Comparison of ENCODE assay signal across 16 mouse cellular contexts in genomic region chr3:83991691-83992524, GRCm38 (mm10). TPM values are rescaled to one million over a fixed set of nuclear protein-coding genes. Genes with fewer than 3 reads are reported as not detected.
DNase-seq lines count a peak whose midpoint lies in the region; ATAC-seq and TF ChIP-seq lines count a peak whose summit lies in the region.
"Had no signal": no experiment of that assay in that cellular context is flagged by ENCODE, and none has a peak within 500 bp of the region (broad histone marks: within the 10 kb centered on the region; RNA-seq: fewer than 3 reads in every experiment).

No protein-coding gene starts in this region.

- 92% methylated on average over 8 of the region's 8 CpGs for WGBS in forebrain, embryonic 13.5 days
- WGBS in forebrain, embryonic 16.5 days: 89% methylated on average over 8 of the region's 8 CpGs
- WGBS in kidney, adult 2 months: 75% methylated on average over 8 of the region's 8 CpGs
- 89% methylated on average over 8 of the region's 8 CpGs for WGBS in hindbrain, embryonic 10.5 days

- ATAC-seq in forebrain, embryonic 13.5 days: no peak
- no peak for ATAC-seq in forebrain, embryonic 16.5 days
- peak; percentile 58 for ATAC-seq in megakaryocyte, adult 5-6 weeks (ENCODE audit: poor library complexity, severe bottlenecking)
- ATAC-seq: inflammation-experienced regulatory T-cells, adult 6 months had no signal

- H3K27ac ChIP-seq in forebrain, embryonic 13.5 days: peak overlapping the region; percentile 11; the same call in 1 of the 2 replicates
- no peak overlapping the region for H3K27ac ChIP-seq in forebrain, embryonic 16.5 days (ENCODE audit: low read length)
- no peak overlapping the region for H3K27ac ChIP-seq in kidney, adult 2 months (ENCODE audit: insufficient read depth, low read depth, low read length)
- H3K27ac ChIP-seq in MEL (ENCODE audit: control insufficient read depth, low read depth, low read length): no peak overlapping the region
- H3K27ac ChIP-seq in hindbrain, embryonic 10.5 days: no peak overlapping the region
- H3K27ac ChIP-seq: liver, embryonic 13.5 days had no signal

- TF ChIP-seq POLR2A in kidney, adult 2 months (IDR thresholded peaks at IDR 0.05; ENCODE audit: low read depth, low read length): no peak
- TF ChIP-seq POLR2A in MEL (IDR thresholded peaks at IDR 0.05; ENCODE audit: control insufficient read depth in 1 of 2, insufficient read depth in 1 of 2, low read depth in 1 of 2, low read length in 2 of 2, poor library complexity in 1 of 2): no peak

- no peaks in the 10 kb centered on the region for H3K9me3 ChIP-seq in forebrain, embryonic 13.5 days (replicated peaks)
- no peaks in the 10 kb centered on the region for H3K9me3 ChIP-seq in forebrain, embryonic 16.5 days (ENCODE audit: control insufficient read depth, low read length)
- no peaks in the 10 kb centered on the region for H3K9me3 ChIP-seq in MEL (replicated peaks; ENCODE audit: insufficient read depth, low read length)
- H3K9me3 ChIP-seq in hindbrain, embryonic 10.5 days: no peaks in the 10 kb centered on the region
- H3K9me3 ChIP-seq: liver, embryonic 13.5 days had no signal

- peak; percentile 13 for TF ChIP-seq RAD21 in MEL (IDR thresholded peaks at IDR 0.05; ENCODE audit: low read depth, low read length)

- no peak overlapping the region for H3K4me3 ChIP-seq in forebrain, embryonic 13.5 days
- no peak overlapping the region for H3K4me3 ChIP-seq in forebrain, embryonic 16.5 days (replicated peaks; ENCODE audit: low read length)
- H3K4me3 ChIP-seq in kidney, adult 2 months (ENCODE audit: insufficient read depth, low read depth, low read length): no peak overlapping the region
- H3K4me3 ChIP-seq in MEL (ENCODE audit: control insufficient read depth in 1 of 2, insufficient read depth in 1 of 2, low read depth in 2 of 2, low read length in 2 of 2): no peak overlapping the region
- no peak overlapping the region for H3K4me3 ChIP-seq in hindbrain, embryonic 10.5 days
- H3K4me3 ChIP-seq: erythroblast, embryonic 14.5 days; liver, embryonic 13.5 days had no signal

- no peak for TF ChIP-seq EP300 in MEL (IDR thresholded peaks at IDR 0.05; ENCODE audit: low read depth in 1 of 2, low read length in 2 of 2)

- no peaks in the 10 kb centered on the region for H3K36me3 ChIP-seq in forebrain, embryonic 13.5 days (ENCODE audit: poor library complexity, severe bottlenecking)
- H3K36me3 ChIP-seq in forebrain, embryonic 16.5 days (ENCODE audit: control insufficient read depth, insufficient read depth): no peaks in the 10 kb centered on the region
- no peaks in the 10 kb centered on the region for H3K36me3 ChIP-seq in kidney, adult 2 months (ENCODE audit: control insufficient read depth, insufficient read depth, low read length)
- no peaks in the 10 kb centered on the region; a peak in 1 of 4 replicates for H3K36me3 ChIP-seq in MEL (ENCODE audit: control insufficient read depth in 1 of 2, insufficient read depth in 2 of 2, low read length in 2 of 2)
- 0 out of 2 replicates have a peak, but pooled peaks cover 10% of the 10 kb centered on the region for H3K36me3 ChIP-seq in hindbrain, embryonic 10.5 days
- H3K36me3 ChIP-seq: liver, embryonic 13.5 days had no signal

- peaks cover 99% of the 10 kb centered on the region for H3K4me1 ChIP-seq in forebrain, embryonic 13.5 days
- H3K4me1 ChIP-seq in forebrain, embryonic 16.5 days (replicated peaks; ENCODE audit: control insufficient read depth, insufficient read depth, low read length): peaks cover 93% of the 10 kb centered on the region
- H3K4me1 ChIP-seq in kidney, adult 2 months (ENCODE audit: control insufficient read depth, insufficient read depth, low read length): 0 out of 2 replicates have a peak, but pooled peaks cover 2% of the 10 kb centered on the region
- H3K4me1 ChIP-seq in MEL (ENCODE audit: control insufficient read depth in 1 of 2, insufficient read depth in 2 of 2, low read length in 2 of 2): no peaks in the 10 kb centered on the region
- H3K4me1 ChIP-seq in hindbrain, embryonic 10.5 days (replicated peaks): peaks cover 89% of the 10 kb centered on the region

- no peaks in the 10 kb centered on the region for H3K27me3 ChIP-seq in forebrain, embryonic 13.5 days
- no peaks in the 10 kb centered on the region for H3K27me3 ChIP-seq in forebrain, embryonic 16.5 days (replicated peaks; ENCODE audit: control insufficient read depth, insufficient read depth, low read length)
- no peaks in the 10 kb centered on the region for H3K27me3 ChIP-seq in kidney, adult 2 months (replicated peaks; ENCODE audit: control insufficient read depth, insufficient read depth, low read length)
- H3K27me3 ChIP-seq in MEL (ENCODE audit: control insufficient read depth in 1 of 2, insufficient read depth in 2 of 2, low read length in 2 of 2): no peaks in the 10 kb centered on the region
- H3K27me3 ChIP-seq in hindbrain, embryonic 10.5 days (ENCODE audit: insufficient read depth, poor library complexity, severe bottlenecking): no peaks in the 10 kb centered on the region
- H3K27me3 ChIP-seq: liver, embryonic 13.5 days had no signal

- H3K79me2 ChIP-seq in MEL (ENCODE audit: control insufficient read depth, insufficient read depth, low read length, poor library complexity): no peaks in the 10 kb centered on the region

- TF ChIP-seq CTCF in kidney, adult 2 months (conservative IDR thresholded peaks at IDR 0.05; ENCODE audit: insufficient read depth, insufficient read length, low read depth, low read length): no peak
- no peak; a peak in 1 of 6 replicates for TF ChIP-seq CTCF in MEL (IDR thresholded peaks at IDR 0.05 in 2 of 3, conservative IDR thresholded peaks at IDR 0.05 in 1 of 3; ENCODE audit: control insufficient read depth in 1 of 3, insufficient read depth in 1 of 3, low read depth in 2 of 3, low read length in 3 of 3, poor library complexity in 1 of 3, severe bottlenecking in 1 of 3)

- H3K9ac ChIP-seq in forebrain, embryonic 13.5 days: 0 out of 2 replicates have a peak overlapping the region, but pooled peaks have one; percentile 14
- no peak overlapping the region for H3K9ac ChIP-seq in forebrain, embryonic 16.5 days (replicated peaks; ENCODE audit: low read depth, low read length)
- H3K9ac ChIP-seq in MEL (ENCODE audit: control insufficient read depth, low read depth, low read length, poor library complexity, severe bottlenecking): no peak overlapping the region
- H3K9ac ChIP-seq: liver, embryonic 13.5 days had no signal

- H3K4me2 ChIP-seq in forebrain, embryonic 13.5 days: no peak overlapping the region
- H3K4me2 ChIP-seq in forebrain, embryonic 16.5 days (ENCODE audit: low read length): no peak overlapping the region
- H3K4me2 ChIP-seq: liver, embryonic 13.5 days had no signal

- DNase-seq in kidney, adult 9 months: peak; percentile 26
- no peak for DNase-seq in kidney, adult 2 months
- DNase-seq in MEL (ENCODE audit: low read depth, low spot score): peak; percentile 21
- no peak for DNase-seq in cerebellum, postnatal 36 days
- DNase-seq in hindbrain, embryonic 10.5 days (ENCODE audit: low spot score): no peak
- DNase-seq: cerebellum, adult 2 months; kidney, postnatal 14 days; left cerebral cortex, postnatal 4 days; liver, embryonic 13.5 days; lung, postnatal 36 days; midbrain, embryonic 14.5 days had no signal

TF ChIP-seq in MEL, 35 proteins besides CTCF, POLR2A, EP300 and RAD21:
- TF ChIP-seq TAL1 (IDR thresholded peaks at IDR 0.05; ENCODE audit: low read length): no peak
- TF ChIP-seq TCF12 (IDR thresholded peaks at IDR 0.05; ENCODE audit: low read depth, low read length): no peak
- TF ChIP-seq BHLHE40 (IDR thresholded peaks at IDR 0.05; ENCODE audit: borderline replicate concordance, low read depth, low read length): no peak
- TF ChIP-seq SMC3 (IDR thresholded peaks at IDR 0.05; ENCODE audit: low read depth, low read length): no peak
- TF ChIP-seq KAT2A (conservative IDR thresholded peaks at IDR 0.05; ENCODE audit: low read depth, low read length): no peak
- TF ChIP-seq MXI1 (IDR thresholded peaks at IDR 0.05; ENCODE audit: low read depth, low read length): no peak
- no peak for TF ChIP-seq POLR2AphosphoS2 (IDR thresholded peaks at IDR 0.05; ENCODE audit: low read length)
- no peak for TF ChIP-seq CHD1 (IDR thresholded peaks at IDR 0.05; ENCODE audit: low read depth, low read length)
- TF ChIP-seq USF2 (IDR thresholded peaks at IDR 0.05; ENCODE audit: borderline replicate concordance in 1 of 2, insufficient read depth in 1 of 2, low read depth in 1 of 2, low read length in 2 of 2): no peak
- TF ChIP-seq ZMIZ1 (IDR thresholded peaks at IDR 0.05; ENCODE audit: low read depth, low read length): no peak
- no peak for TF ChIP-seq ZKSCAN1 (IDR thresholded peaks at IDR 0.05; ENCODE audit: low read depth, low read length)
- no peak for TF ChIP-seq MAFK (IDR thresholded peaks at IDR 0.05; ENCODE audit: borderline replicate concordance, low read depth, low read length)
- no peak for TF ChIP-seq E2F4 (IDR thresholded peaks at IDR 0.05; ENCODE audit: borderline replicate concordance, low read depth, low read length)
- no peak for TF ChIP-seq ZC3H11A (IDR thresholded peaks at IDR 0.05; ENCODE audit: low read depth, low read length)
- TF ChIP-seq ELF1 (IDR thresholded peaks at IDR 0.05; ENCODE audit: low read depth, low read length): no peak
- TF ChIP-seq MAZ (IDR thresholded peaks at IDR 0.05; ENCODE audit: low read depth, low read length): no peak
- no peak for TF ChIP-seq USF1 (IDR thresholded peaks at IDR 0.05; ENCODE audit: low read depth, low read length)
- no peak for TF ChIP-seq SIN3A (IDR thresholded peaks at IDR 0.05; ENCODE audit: low read length)

RNA-seq across cellular contexts. Expression of gene Tmem131l, which starts 48.1 kb away (rescaled TPM):
- polyA plus RNA-seq in forebrain, embryonic 13.5 days (2015; fragmentation: Nextera tagmentation; extraction: Ambion mirVana): 125 and 139 TPM in 2 replicates
- polyA plus RNA-seq in forebrain, embryonic 16.5 days (2015; fragmentation: Nextera tagmentation; extraction: Ambion mirVana): 129 and 134 TPM in 2 replicates
- 8.8 and 9.8 TPM in 2 replicates for polyA plus RNA-seq in kidney, adult 2 months (2012; rRNA removed)
- 9.6 and 10.9 TPM in 2 replicates for total RNA-seq in MEL (2012; rRNA removed)
- polyA plus RNA-seq in MEL (2012; ENCODE audit: insufficient read depth in 1 of 2, insufficient read length in 2 of 2, low read depth in 1 of 2, low replicate concordance in 2 of 2, missing spikeins in 1 of 2): 10 to 100 TPM in 1 of 2 experiments, not detected in 1; 39.6 TPM
- 40.0 and 63.5 TPM in 2 replicates for total RNA-seq in megakaryocyte, adult 5-6 weeks (2015)
- 29.7 and 40.2 TPM in 2 replicates for total RNA-seq in megakaryocyte, adult 5-6 weeks (2017)
- polyA plus RNA-seq in hindbrain, embryonic 10.5 days (2016; fragmentation: Nextera tagmentation; extraction: Ambion mirVana): 70.2 and 70.8 TPM in 2 replicates

Comparison
In these comparisons a context has a peak if more than half of its experiments do, and no peak if none do; other contexts are left out.
1. DNase-seq: peak in kidney, adult 9 months (single experiment) and MEL (single experiment); none in kidney, adult 2 months (single experiment), cerebellum, postnatal 36 days (0 of 2) and hindbrain, embryonic 10.5 days (single experiment).